Mouse (Mus musculus): ENCODE data around the gene Dpp4.

The Dpp4 gene

GRCm38 (mm10) chr2:62293846-62294245 is 118.2 kb downstream of the Dpp4 start:
- no peak for DNase-seq (ENCODE audit: extremely low spot score)

GRCm38 (mm10) chr2:62287532-62287931 is 124.5 kb downstream of the Dpp4 start:
- no peak for DNase-seq (ENCODE audit: extremely low spot score)

- DNase-seq (ENCODE audit: extremely low spot score) = no peak
Observed at GRCm38 (mm10) chr2:62285847-62286246, 126.2 kb downstream of the Dpp4 start.

- no peak for DNase-seq (ENCODE audit: extremely low spot score)
Observed at GRCm38 (mm10) chr2:62285026-62285425, 127.0 kb downstream of the Dpp4 start.
